14 mouse cellular contexts compared by ENCODE assay signal in the genomic region with DNA sequence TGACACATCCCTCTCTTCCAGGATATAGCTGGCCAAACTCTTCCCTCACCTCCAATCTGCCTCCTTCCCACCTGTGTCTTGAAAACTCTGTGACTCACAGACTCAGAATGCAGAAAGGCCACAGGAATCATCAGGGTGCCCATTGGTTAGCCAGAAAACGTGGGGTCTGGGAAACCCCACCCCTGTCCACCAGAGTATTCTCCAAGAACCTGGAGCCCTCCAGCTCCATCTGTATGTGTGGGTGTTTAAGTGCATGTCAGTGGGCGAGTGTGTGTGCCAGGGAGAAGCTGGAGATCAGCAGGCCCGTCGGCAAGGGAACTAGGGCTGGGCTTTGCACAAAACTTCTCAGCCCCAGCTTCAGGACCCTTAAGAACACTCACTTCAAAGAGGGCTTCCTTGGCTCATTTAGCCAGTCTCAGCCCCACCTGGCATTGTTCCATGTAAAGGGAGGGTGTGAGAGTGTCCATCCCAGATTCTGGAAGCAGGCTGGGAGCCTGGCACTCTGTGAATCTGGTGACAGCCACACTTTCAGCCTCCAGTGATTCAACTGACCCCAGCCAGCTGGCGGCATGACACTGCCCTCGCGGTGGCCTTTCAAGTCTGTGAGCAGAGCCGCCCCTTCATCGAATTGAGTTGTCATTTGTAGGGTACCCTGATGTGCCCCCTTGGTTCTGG. TPM values are rescaled to one million over a fixed set of nuclear protein-coding genes. Genes with fewer than 3 reads are reported as not detected.
DNase-seq lines count a peak whose midpoint lies in the region; ATAC-seq and TF ChIP-seq lines count a peak whose summit lies in the region.
"Had no signal": no experiment of that assay in that cellular context is flagged by ENCODE, and none has a peak within 500 bp of the region (broad histone marks: within the 10 kb centered on the region; RNA-seq: fewer than 3 reads in every experiment).

No protein-coding gene starts in this region.

- no peak overlapping the region for H3K4me3 ChIP-seq in hindbrain, postnatal 0 days (ENCODE audit: low read length)
- H3K4me3 ChIP-seq in hindbrain, embryonic 11.5 days (ENCODE audit: low read depth, low read length) = no peak overlapping the region
- no peak overlapping the region for H3K4me3 ChIP-seq in limb, embryonic 15.5 days
- H3K4me3 ChIP-seq: heart, embryonic 10.5 days; intestine, embryonic 15.5 days had no signal

- no peak overlapping the region for H3K4me2 ChIP-seq in hindbrain, postnatal 0 days (ENCODE audit: low read depth, low read length)
- no peak overlapping the region for H3K4me2 ChIP-seq in hindbrain, embryonic 11.5 days (replicated peaks; ENCODE audit: low read depth, low read length)
- H3K4me2 ChIP-seq in limb, embryonic 15.5 days = no peak overlapping the region
- H3K4me2 ChIP-seq: intestine, embryonic 15.5 days had no signal

- no peak overlapping the region; the same call in 1 of the 2 replicates for H3K27ac ChIP-seq in hindbrain, postnatal 0 days
- H3K27ac ChIP-seq in hindbrain, embryonic 11.5 days (ENCODE audit: low read depth, low read length) = no peak overlapping the region
- 0 out of 2 replicates have a peak overlapping the region, but pooled peaks have one; percentile 33 for H3K27ac ChIP-seq in limb, embryonic 15.5 days
- H3K27ac ChIP-seq: heart, embryonic 10.5 days; intestine, embryonic 15.5 days had no signal

- H3K9ac ChIP-seq in hindbrain, postnatal 0 days (replicated peaks; ENCODE audit: low read length) = no peak overlapping the region
- H3K9ac ChIP-seq in hindbrain, embryonic 11.5 days (ENCODE audit: low read depth, low read length) = no peak overlapping the region
- no peak overlapping the region for H3K9ac ChIP-seq in limb, embryonic 15.5 days
- H3K9ac ChIP-seq: intestine, embryonic 15.5 days had no signal

- ATAC-seq in hindbrain, postnatal 0 days = peak; percentile 64
- ATAC-seq in hindbrain, embryonic 11.5 days (ENCODE audit: low FRiP score) = no peak
- no peak for ATAC-seq in limb, embryonic 15.5 days (ENCODE audit: insufficient number of reproducible peaks, low FRiP score, low TSS enrichment, low read depth)
- ATAC-seq in granulocyte monocyte progenitor cell, adult 5-6 weeks (replicated peaks; ENCODE audit: poor library complexity, severe bottlenecking) = no peak
- ATAC-seq: intestine, embryonic 15.5 days had no signal

- peaks cover 32% of the 10 kb centered on the region for H3K36me3 ChIP-seq in hindbrain, postnatal 0 days (ENCODE audit: insufficient read depth, low read length)
- H3K36me3 ChIP-seq in hindbrain, embryonic 11.5 days (ENCODE audit: control insufficient read depth, insufficient read depth, low read length) = peaks cover 4% of the 10 kb centered on the region
- H3K36me3 ChIP-seq in limb, embryonic 15.5 days = peaks cover 52% of the 10 kb centered on the region

- no peaks in the 10 kb centered on the region for H3K27me3 ChIP-seq in hindbrain, postnatal 0 days (ENCODE audit: insufficient read depth, low read length)
- no peaks in the 10 kb centered on the region for H3K27me3 ChIP-seq in hindbrain, embryonic 11.5 days (ENCODE audit: control insufficient read depth, insufficient read depth, low read length)
- no peaks in the 10 kb centered on the region for H3K27me3 ChIP-seq in limb, embryonic 15.5 days
- H3K27me3 ChIP-seq: intestine, embryonic 15.5 days had no signal

- no peak for TF ChIP-seq CTCF in hindbrain, postnatal 0 days (IDR thresholded peaks at IDR 0.05; ENCODE audit: low read depth)
- no peak for TF ChIP-seq CTCF in brain, embryonic 14.5 days (IDR thresholded peaks at IDR 0.05; ENCODE audit: borderline replicate concordance, extremely low read depth, insufficient read depth, insufficient read length)

- H3K9me3 ChIP-seq in hindbrain, postnatal 0 days (ENCODE audit: low read length) = no peaks in the 10 kb centered on the region
- no peaks in the 10 kb centered on the region for H3K9me3 ChIP-seq in hindbrain, embryonic 11.5 days (ENCODE audit: control insufficient read depth, low read length)
- no peaks in the 10 kb centered on the region for H3K9me3 ChIP-seq in limb, embryonic 15.5 days
- H3K9me3 ChIP-seq: G1E; heart, embryonic 10.5 days; intestine, embryonic 15.5 days had no signal

- no peak for TF ChIP-seq POLR2A in brain, embryonic 14.5 days (IDR thresholded peaks at IDR 0.05; ENCODE audit: borderline replicate concordance, extremely low read depth, insufficient read depth, insufficient read length, poor library complexity, severe bottlenecking)

- no peaks in the 10 kb centered on the region for H3K4me1 ChIP-seq in hindbrain, postnatal 0 days (ENCODE audit: insufficient read depth, low read length)
- no peaks in the 10 kb centered on the region for H3K4me1 ChIP-seq in hindbrain, embryonic 11.5 days (replicated peaks; ENCODE audit: control insufficient read depth, insufficient read depth, low read length)
- H3K4me1 ChIP-seq in limb, embryonic 15.5 days = no peaks in the 10 kb centered on the region

- DNase-seq in cerebellum, postnatal 10 days = peak; percentile 82 to 83
- no peak for DNase-seq in cerebellum, adult 8-10 months
- peak; percentile 72 for DNase-seq in hindbrain, postnatal 0 days (ENCODE audit: low spot score)
- no peak for DNase-seq in hindbrain, embryonic 11.5 days (ENCODE audit: low spot score)
- peak; percentile 41 for DNase-seq in brain, embryonic 14.5 days (ENCODE audit: low read depth)
- no peak for DNase-seq in spleen, postnatal 10 days (ENCODE audit: low spot score in 2 of 2)
- DNase-seq: adrenal gland, postnatal 25 days had no signal

- 44% methylated on average over 9 of the region's 9 CpGs for WGBS in hindbrain, postnatal 0 days
- 72% methylated on average over 9 of the region's 9 CpGs for WGBS in hindbrain, embryonic 11.5 days
- WGBS in limb, embryonic 15.5 days = 71% methylated on average over 9 of the region's 9 CpGs

RNA-seq across cellular contexts. Expression of gene Il17c, which starts 1.8 kb away (rescaled TPM):
- 0.52 TPM in 1 of 2 replicates, not detected in the other for total RNA-seq in hindbrain, postnatal 0 days (2014; rRNA removed)
- polyA plus RNA-seq in hindbrain, postnatal 0 days (2015; fragmentation: Nextera tagmentation; extraction: Ambion mirVana) = 0.21 TPM in 1 of 2 replicates, not detected in the other
- polyA plus RNA-seq in hindbrain, embryonic 11.5 days (2014; fragmentation: Nextera tagmentation; extraction: Ambion mirVana) = not detected in 2 replicates
- 0.92 and 0.97 TPM in 2 replicates for polyA plus RNA-seq in brain, embryonic 14.5 days (2012; rRNA removed)
- polyA plus RNA-seq in limb, embryonic 15.5 days (2015; fragmentation: Nextera tagmentation; extraction: Ambion mirVana) = 0.22 TPM in 1 of 2 replicates, not detected in the other
- total RNA-seq in granulocyte monocyte progenitor cell, adult 5-6 weeks (2014; fragmentation: Nextera tagmentation) = not detected in 2 replicates
- not detected in 2 replicates for total RNA-seq in granulocyte monocyte progenitor cell, adult 5-6 weeks (2017)
- total RNA-seq: adrenal gland, postnatal 25 days; G1E; layer of hippocampus, adult 18-20 months had no signal
- polyA plus RNA-seq: G1E; heart, embryonic 10.5 days; intestine, embryonic 15.5 days; liver, embryonic 16.5 days had no signal

RNA-seq across cellular contexts. Expression of gene Cyba, which starts 12.7 kb away (rescaled TPM):
- 19.6 and 30.6 TPM in 2 replicates for total RNA-seq in hindbrain, postnatal 0 days (2014; rRNA removed)
- 44.0 and 46.2 TPM in 2 replicates for polyA plus RNA-seq in hindbrain, postnatal 0 days (2015; fragmentation: Nextera tagmentation; extraction: Ambion mirVana)
- polyA plus RNA-seq in hindbrain, embryonic 11.5 days (2014; fragmentation: Nextera tagmentation; extraction: Ambion mirVana) = 52.7 and 53.4 TPM in 2 replicates
- 22.3 and 25.7 TPM in 2 replicates for polyA plus RNA-seq in brain, embryonic 14.5 days (2012; rRNA removed)
- 183 and 190 TPM in 2 replicates for polyA plus RNA-seq in limb, embryonic 15.5 days (2015; fragmentation: Nextera tagmentation; extraction: Ambion mirVana)
- total RNA-seq in granulocyte monocyte progenitor cell, adult 5-6 weeks (2014; fragmentation: Nextera tagmentation) = 188 and 257 TPM in 2 replicates
- 94.4 and 126 TPM in 2 replicates for total RNA-seq in granulocyte monocyte progenitor cell, adult 5-6 weeks (2017)

RNA-seq across cellular contexts. Expression of gene Mvd, which starts 23.2 kb away (rescaled TPM):
- total RNA-seq in hindbrain, postnatal 0 days (2014; rRNA removed) = 67.1 and 89.6 TPM in 2 replicates
- polyA plus RNA-seq in hindbrain, postnatal 0 days (2015; fragmentation: Nextera tagmentation; extraction: Ambion mirVana) = 55.2 and 55.5 TPM in 2 replicates
- 46.3 and 49.2 TPM in 2 replicates for polyA plus RNA-seq in hindbrain, embryonic 11.5 days (2014; fragmentation: Nextera tagmentation; extraction: Ambion mirVana)
- 60.8 and 63.9 TPM in 2 replicates for polyA plus RNA-seq in brain, embryonic 14.5 days (2012; rRNA removed)
- 36.8 and 37.3 TPM in 2 replicates for polyA plus RNA-seq in limb, embryonic 15.5 days (2015; fragmentation: Nextera tagmentation; extraction: Ambion mirVana)
- 8.8 and 10.0 TPM in 2 replicates for total RNA-seq in granulocyte monocyte progenitor cell, adult 5-6 weeks (2014; fragmentation: Nextera tagmentation)
- 4.0 and 4.3 TPM in 2 replicates for total RNA-seq in granulocyte monocyte progenitor cell, adult 5-6 weeks (2017)

RNA-seq across cellular contexts. Expression of gene Snai3, which starts 40.5 kb away (rescaled TPM):
- not detected in 2 replicates for total RNA-seq in hindbrain, postnatal 0 days (2014; rRNA removed)
- polyA plus RNA-seq in hindbrain, postnatal 0 days (2015; fragmentation: Nextera tagmentation; extraction: Ambion mirVana) = not detected in 2 replicates
- not detected in 2 replicates for polyA plus RNA-seq in hindbrain, embryonic 11.5 days (2014; fragmentation: Nextera tagmentation; extraction: Ambion mirVana)
- not detected in 2 replicates for polyA plus RNA-seq in brain, embryonic 14.5 days (2012; rRNA removed)
- 0.84 and 3.3 TPM in 2 replicates for polyA plus RNA-seq in limb, embryonic 15.5 days (2015; fragmentation: Nextera tagmentation; extraction: Ambion mirVana)
- total RNA-seq in granulocyte monocyte progenitor cell, adult 5-6 weeks (2014; fragmentation: Nextera tagmentation) = not detected in 2 replicates
- not detected in 2 replicates for total RNA-seq in granulocyte monocyte progenitor cell, adult 5-6 weeks (2017)
- total RNA-seq: adrenal gland, postnatal 25 days; G1E; layer of hippocampus, adult 18-20 months had no signal
- polyA plus RNA-seq: G1E had no signal

RNA-seq across cellular contexts. Expression of gene Zc3h18, which starts 43.6 kb away (rescaled TPM):
- 24.4 and 25.6 TPM in 2 replicates for total RNA-seq in hindbrain, postnatal 0 days (2014; rRNA removed)
- polyA plus RNA-seq in hindbrain, postnatal 0 days (2015; fragmentation: Nextera tagmentation; extraction: Ambion mirVana) = 25.2 and 25.3 TPM in 2 replicates
- polyA plus RNA-seq in hindbrain, embryonic 11.5 days (2014; fragmentation: Nextera tagmentation; extraction: Ambion mirVana) = 38.4 and 38.6 TPM in 2 replicates
- polyA plus RNA-seq in brain, embryonic 14.5 days (2012; rRNA removed) = 44.5 and 51.8 TPM in 2 replicates
- polyA plus RNA-seq in limb, embryonic 15.5 days (2015; fragmentation: Nextera tagmentation; extraction: Ambion mirVana) = 46.8 and 47.5 TPM in 2 replicates
- total RNA-seq in granulocyte monocyte progenitor cell, adult 5-6 weeks (2014; fragmentation: Nextera tagmentation) = 42.9 and 43.9 TPM in 2 replicates
- total RNA-seq in granulocyte monocyte progenitor cell, adult 5-6 weeks (2017) = 66.9 and 67.0 TPM in 2 replicates

Comparison
In these comparisons a context has a peak if more than half of its experiments do, and no peak if none do; other contexts are left out.
1. DNase-seq: peak in cerebellum, postnatal 10 days (2 of 2), hindbrain, postnatal 0 days (single experiment) and brain, embryonic 14.5 days (single experiment); none in cerebellum, adult 8-10 months (single experiment), hindbrain, embryonic 11.5 days (single experiment) and spleen, postnatal 10 days (0 of 2).